Mouse (Mus musculus) Patski (cell line): Measurements from ENCODE around the gene Tppp. TPM values are rescaled to one million over a fixed set of nuclear protein-coding genes. Genes with fewer than 3 reads are reported as not detected.

Experiments used
- ATAC-seq: fragments of 100-300 bp; one replicate; pipeline ENCODE4 v1.8.0; 2021
- CTCF ChIA-PET: fragments of 350-600 bp; sonication (Branson Sonifier 250); formaldehyde crosslinking; loops from one replicate; lab custom pipeline; 2022; ENCODE audit warnings: inconsistent platforms; lab: Charles Lee
- POLR2A ChIA-PET: fragments of 350-600 bp; sonication (Branson Sonifier 250); formaldehyde crosslinking; loops from one replicate; lab custom pipeline; 2022; ENCODE audit warnings: antibody characterized with exemption, inconsistent platforms; lab: Charles Lee
- DNase-seq: peaks from one replicate; pipeline ENCODE4 v3.0.0-alpha.2; 2011; ENCODE audit warnings: low read depth, low spot score
- H3K27me3 ChIP-seq: fragments of 371-371 bp; one replicate; pipeline ENCODE4 v1.5.1; 2021
- CTCF ChIP-seq: fragments of 100-300 bp; IDR thresholded peaks from one replicate; pipeline ENCODE4 v1.5.1; 2021
- in situ Hi-C: fragments of 300-500 bp; cut with MboI; formaldehyde crosslinking; loops from 3 replicates; pipeline ENCODE4 v1.11.1; 2018; ENCODE audit warnings: low pct_unique_long_range_greater_than_20kb, mixed read lengths
- polyA plus RNA-seq: library from polyadenylated mRNA; unstranded; gene quantifications from one replicate; pipeline ENCODE4 v1.2.3, GENCODE M21; 2021

Gene Tppp
- polyA plus RNA-seq, 1 experiment from 2014 or later = 0.08 TPM

GRCm38 (mm10) chr13:74025151-74026081, 16.2 kb downstream of the Tppp start:
- DNase-seq = peak; percentile 6
- ATAC-seq = no peak
- ChIA-PET CTCF (interaction anchor here (0.9 to 2.0 kb wide), 2 partner anchors 13 to 55 kb away, joined by 3 to 9 read pairs; no protein-coding TSS in a partner anchor), POLR2A (no interaction called here)
- in situ Hi-C loops = no loop called here
- H3K27me3 ChIP-seq = no peaks in the 10 kb centered on the region
- TF ChIP-seq CTCF = no peak

GRCm38 (mm10) chr13:74026215-74026614, 17.0 kb downstream of the Tppp start:
- TF ChIP-seq CTCF = peak; percentile 72
- in situ Hi-C loops = no loop called here
- H3K27me3 ChIP-seq = no peaks in the 10 kb centered on the region
- ChIA-PET CTCF (interaction anchor here (0.9 to 2.0 kb wide), 3 partner anchors 10 to 55 kb away, joined by 3 to 9 read pairs (median 3); no protein-coding TSS in a partner anchor), POLR2A (no interaction called here)
- DNase-seq (no peak), ATAC-seq (peak; percentile 38)

GRCm38 (mm10) chr13:74028116-74028515, 18.9 kb downstream of the Tppp start:
- ChIA-PET POLR2A (no interaction called here), CTCF (interaction anchor here (1.1 kb wide), 1 partner anchor 10 kb away, joined by 3 read pairs; no protein-coding TSS in a partner anchor)
- in situ Hi-C loops = no loop called here
- ATAC-seq (no peak), DNase-seq (no peak)
- no peaks in the 10 kb centered on the region for H3K27me3 ChIP-seq
- TF ChIP-seq CTCF = no peak

GRCm38 (mm10) chr13:74029013-74029412, 19.8 kb downstream of the Tppp start:
- TF ChIP-seq CTCF = no peak
- in situ Hi-C loops = no loop called here
- ChIA-PET POLR2A (interaction anchor here (0.6 kb wide), 1 partner anchor 19 kb away, joined by 3 read pairs; no protein-coding TSS in a partner anchor), CTCF (interaction anchor here (1.1 kb wide), 1 partner anchor 9 kb away, joined by 3 read pairs; no protein-coding TSS in a partner anchor)
- DNase-seq = no peak
- ATAC-seq = no peak
- H3K27me3 ChIP-seq = no peaks in the 10 kb centered on the region

- no peak for DNase-seq
- in situ Hi-C loops = no loop called here
- ATAC-seq = no peak
- CTCF ChIA-PET = no interaction called here
- POLR2A ChIA-PET = no interaction called here
- no peak for TF ChIP-seq CTCF
- no peaks in the 10 kb centered on the region for H3K27me3 ChIP-seq
Measured at GRCm38 (mm10) chr13:74030691-74031090, 21.5 kb downstream of the Tppp start.

GRCm38 (mm10) chr13:74031133-74031532, 21.9 kb downstream of the Tppp start:
- POLR2A ChIA-PET = no interaction called here
- TF ChIP-seq CTCF = no peak
- CTCF ChIA-PET = no interaction called here
- DNase-seq = no peak
- in situ Hi-C loops = no loop called here
- no peak for ATAC-seq
- no peaks in the 10 kb centered on the region for H3K27me3 ChIP-seq

GRCm38 (mm10) chr13:74034756-74035155, 25.5 kb downstream of the Tppp start:
- TF ChIP-seq CTCF = no peak
- ATAC-seq = no peak
- ChIA-PET CTCF (no interaction called here), POLR2A (no interaction called here)
- H3K27me3 ChIP-seq = no peaks in the 10 kb centered on the region
- no peak for DNase-seq
- in situ Hi-C loops = no loop called here

- in situ Hi-C loops = no loop called here
- ChIA-PET POLR2A (no interaction called here), CTCF (interaction anchor here (1.2 kb wide), 1 partner anchor 9 kb away, joined by 3 read pairs; no protein-coding TSS in a partner anchor)
- H3K27me3 ChIP-seq = no peaks in the 10 kb centered on the region
- no peak for TF ChIP-seq CTCF
- DNase-seq (no peak), ATAC-seq (no peak)
Measured at GRCm38 (mm10) chr13:74035776-74036175, 26.6 kb downstream of the Tppp start.

GRCm38 (mm10) chr13:74039926-74040325, 30.7 kb downstream of the Tppp start:
- no peak for ATAC-seq
- H3K27me3 ChIP-seq = no peaks in the 10 kb centered on the region
- in situ Hi-C loops = no loop called here
- POLR2A ChIA-PET = interaction anchor here (0.6 kb wide), 1 partner anchor 182 kb away, joined by 9 read pairs; no protein-coding TSS in a partner anchor
- CTCF ChIA-PET = no interaction called here
- DNase-seq = no peak
- no peak for TF ChIP-seq CTCF

GRCm38 (mm10) chr13:74056194-74056593, 47.0 kb downstream of the Tppp start:
- ChIA-PET CTCF (interaction anchor here (1.2 kb wide), 1 partner anchor 33 kb away, joined by 3 read pairs; no protein-coding TSS in a partner anchor), POLR2A (no interaction called here)
- in situ Hi-C loops = no loop called here
- H3K27me3 ChIP-seq = no peaks in the 10 kb centered on the region
- ATAC-seq (peak; percentile 57), DNase-seq (no peak)
- TF ChIP-seq CTCF = no peak

GRCm38 (mm10) chr13:74058081-74058480, 48.9 kb downstream of the Tppp start:
- in situ Hi-C loops = no loop called here
- ATAC-seq = no peak
- no peaks in the 10 kb centered on the region for H3K27me3 ChIP-seq
- no peak for TF ChIP-seq CTCF
- ChIA-PET CTCF (no interaction called here), POLR2A (no interaction called here)
- no peak for DNase-seq
